Mouse (Mus musculus) embryonic fibroblast, embryonic 13.5 days (primary cell): ENCODE measurements around the gene Vash2. TPM values are rescaled to one million over a fixed set of nuclear protein-coding genes. Genes with fewer than 3 reads are reported as not detected.

Experiments used
- H3K27ac ChIP-seq: 2 replicates; pipeline ENCODE4 v1.5.1; 2012; ENCODE audit warnings: low read length, control low read depth, inconsistent platforms; ENCODE audit not compliant: insufficient read depth
- H3K4me1 ChIP-seq: 2 replicates; pipeline ENCODE4 v1.6.1; 2011; ENCODE audit warnings: low read length; ENCODE audit not compliant: control insufficient read depth, insufficient read depth
- H3K4me3 ChIP-seq: 2 replicates; pipeline ENCODE4 v1.5.1; 2011; ENCODE audit warnings: mild to moderate bottlenecking, control low read depth, low read length; ENCODE audit not compliant: insufficient read depth
- CTCF ChIP-seq: IDR thresholded peaks from 2 replicates; pipeline ENCODE4 v1.5.1; 2011; ENCODE audit warnings: mild to moderate bottlenecking, control low read depth, low read length, moderate library complexity, borderline replicate concordance; ENCODE audit not compliant: insufficient read depth
- POLR2A ChIP-seq: IDR thresholded peaks from 2 replicates; pipeline ENCODE4 v1.6.1; 2011; ENCODE audit warnings: low read depth, mild to moderate bottlenecking, control low read depth, low read length, moderate library complexity
- polyA plus RNA-seq: library from polyadenylated mRNA; stranded (reverse); fragments of >200 nt; gene quantifications from 2 replicates; pipeline ENCODE4 v1.2.4, GENCODE M21; 2011; ENCODE audit warnings: low read depth; ENCODE audit not compliant: missing spikeins, insufficient read length

Gene Vash2
- polyA plus RNA-seq, 1 experiment = 18.1 TPM

DNA sequence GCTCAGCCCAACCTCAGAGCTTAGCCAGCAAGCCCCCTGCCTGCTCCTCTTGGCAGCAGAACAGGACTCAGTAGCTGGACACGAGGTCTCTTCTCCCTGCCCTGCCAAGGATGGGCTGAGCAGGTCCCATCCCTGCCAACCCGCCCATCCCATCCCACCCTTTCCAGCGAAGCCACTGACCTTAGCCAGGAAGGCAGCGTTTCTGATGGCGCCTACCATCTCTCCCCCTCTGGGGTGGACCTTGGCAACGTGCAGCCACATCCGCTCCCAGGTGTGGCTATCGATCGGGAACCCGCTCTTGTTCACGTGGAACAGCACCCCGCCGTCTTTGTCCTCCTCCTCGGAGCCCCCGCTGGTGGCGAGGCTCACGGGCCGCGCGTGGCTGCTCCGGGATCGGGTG lies 1.1 kb downstream of the Vash2 start:
- H3K4me1 ChIP-seq = peaks cover 7% of the 10 kb centered on the region
- no peak overlapping the region for H3K27ac ChIP-seq
- TF ChIP-seq CTCF (no peak), POLR2A (no peak)
- H3K4me3 ChIP-seq = peak overlapping the region; percentile 59

DNA sequence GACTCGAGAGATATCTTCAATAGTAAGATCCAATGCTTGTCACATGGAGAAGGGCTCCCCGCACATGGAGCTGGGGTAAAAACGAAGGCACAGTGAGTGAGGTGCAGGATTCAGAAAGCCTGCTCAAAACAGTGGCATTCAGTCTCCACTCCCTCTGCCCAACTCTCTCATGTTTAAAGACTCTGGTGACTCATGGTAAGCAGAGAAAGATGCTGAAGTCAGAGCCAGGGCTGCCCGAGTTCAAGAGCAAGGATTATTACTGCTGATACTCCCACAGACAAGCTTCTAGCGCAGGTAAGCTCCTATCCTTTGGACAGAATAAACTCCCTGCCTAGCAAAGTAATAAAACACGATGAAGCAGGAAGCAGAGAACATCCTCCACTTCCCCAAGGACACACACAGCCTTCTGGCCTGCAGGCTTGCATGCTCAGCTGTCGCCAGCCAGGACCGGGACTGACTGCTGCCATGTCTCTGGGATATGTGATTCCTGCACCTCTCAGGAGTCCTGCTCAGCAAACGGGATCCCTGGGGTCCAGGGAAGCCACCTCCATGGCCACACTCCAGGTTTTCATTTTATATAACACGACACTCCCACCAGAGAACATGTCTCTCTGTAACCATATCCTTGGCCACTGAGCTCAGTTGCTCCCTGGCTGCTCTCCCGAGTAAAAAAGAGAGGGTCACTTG lies 2.1 kb downstream of the Vash2 start:
- no peak for TF ChIP-seq POLR2A
- no peak for TF ChIP-seq CTCF
- Histone ChIP-seq H3K4me3 (peak overlapping the region; percentile 8), H3K27ac (no peak overlapping the region), H3K4me1 (peaks cover 7% of the 10 kb centered on the region)

DNA sequence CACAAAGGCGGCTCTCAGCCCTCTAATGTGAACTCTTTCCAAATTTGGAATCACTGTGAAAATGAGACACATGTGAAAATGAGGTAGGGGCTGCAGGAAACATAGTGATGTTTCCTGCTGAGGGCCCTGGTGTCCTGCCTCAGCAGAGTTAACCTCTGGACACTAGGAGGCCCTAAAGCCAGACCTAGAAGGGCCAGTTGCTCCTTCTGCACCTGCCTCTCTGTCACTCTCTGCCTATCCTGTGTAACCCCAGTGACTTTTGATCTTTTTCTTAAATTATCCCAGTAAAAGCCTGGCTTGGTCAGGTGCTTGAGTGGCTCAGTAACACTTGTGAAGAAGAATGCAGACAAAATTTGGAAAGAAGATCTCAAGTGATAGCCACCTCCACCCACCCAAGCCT lies 4.3 kb downstream of the Vash2 start:
- Histone ChIP-seq H3K4me1 (peaks cover 7% of the 10 kb centered on the region), H3K4me3 (no peak overlapping the region), H3K27ac (no peak overlapping the region)
- TF ChIP-seq CTCF (no peak), POLR2A (no peak)

DNA sequence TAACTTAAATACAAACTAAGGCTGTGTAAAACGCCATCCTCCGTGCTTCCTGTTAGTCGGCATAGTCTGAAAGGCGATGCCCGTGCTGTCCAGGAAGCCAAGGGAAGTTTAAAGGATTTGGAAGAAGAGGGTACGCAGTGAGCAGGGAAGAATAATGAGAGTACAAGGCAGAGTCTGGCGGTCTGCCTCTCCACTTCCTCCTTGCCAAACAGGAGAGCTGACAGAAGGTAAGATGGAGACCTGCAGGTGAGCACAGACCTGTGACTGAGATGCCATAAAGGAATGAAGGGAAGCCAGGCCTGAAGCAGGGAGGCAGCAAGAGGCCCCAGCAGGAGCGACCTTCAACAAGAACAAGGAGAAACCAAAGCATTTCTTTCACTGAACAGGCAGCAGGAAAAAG lies 4.9 kb downstream of the Vash2 start:
- TF ChIP-seq CTCF = no peak
- no peak for TF ChIP-seq POLR2A
- H3K4me1 ChIP-seq = peaks cover 7% of the 10 kb centered on the region
- no peak overlapping the region for H3K27ac ChIP-seq
- no peak overlapping the region for H3K4me3 ChIP-seq

DNA sequence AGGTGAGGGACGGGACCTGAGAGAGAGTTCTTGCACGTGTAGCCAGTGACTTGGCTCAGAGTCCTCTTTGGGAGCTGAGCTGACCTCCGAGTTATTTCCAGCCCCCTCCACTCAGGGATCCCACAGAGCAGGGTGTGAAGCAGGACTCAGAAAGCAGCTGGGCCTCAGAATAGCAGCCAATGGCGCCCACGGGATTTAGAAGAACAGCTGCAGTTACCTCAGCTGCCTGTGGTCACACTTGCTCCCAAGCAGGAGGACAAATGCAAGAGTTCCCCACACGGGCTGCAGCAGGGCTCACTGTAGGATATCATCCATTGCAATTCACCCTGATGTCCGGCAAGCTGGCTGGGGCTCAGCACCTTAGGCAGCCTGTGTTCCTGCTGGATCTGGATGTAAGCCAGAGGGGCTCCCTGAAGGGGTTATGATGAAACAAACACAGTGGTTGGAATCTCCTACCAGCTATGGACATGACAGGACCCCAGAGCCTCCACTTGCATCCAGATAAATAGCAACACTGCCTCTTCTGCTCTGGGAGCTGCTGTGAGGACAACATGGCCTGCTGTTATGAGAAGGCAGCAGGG lies 6.4 kb downstream of the Vash2 start:
- H3K4me3 ChIP-seq = no peak overlapping the region
- H3K4me1 ChIP-seq = peaks cover 7% of the 10 kb centered on the region
- H3K27ac ChIP-seq = no peak overlapping the region
- TF ChIP-seq CTCF = no peak

DNA sequence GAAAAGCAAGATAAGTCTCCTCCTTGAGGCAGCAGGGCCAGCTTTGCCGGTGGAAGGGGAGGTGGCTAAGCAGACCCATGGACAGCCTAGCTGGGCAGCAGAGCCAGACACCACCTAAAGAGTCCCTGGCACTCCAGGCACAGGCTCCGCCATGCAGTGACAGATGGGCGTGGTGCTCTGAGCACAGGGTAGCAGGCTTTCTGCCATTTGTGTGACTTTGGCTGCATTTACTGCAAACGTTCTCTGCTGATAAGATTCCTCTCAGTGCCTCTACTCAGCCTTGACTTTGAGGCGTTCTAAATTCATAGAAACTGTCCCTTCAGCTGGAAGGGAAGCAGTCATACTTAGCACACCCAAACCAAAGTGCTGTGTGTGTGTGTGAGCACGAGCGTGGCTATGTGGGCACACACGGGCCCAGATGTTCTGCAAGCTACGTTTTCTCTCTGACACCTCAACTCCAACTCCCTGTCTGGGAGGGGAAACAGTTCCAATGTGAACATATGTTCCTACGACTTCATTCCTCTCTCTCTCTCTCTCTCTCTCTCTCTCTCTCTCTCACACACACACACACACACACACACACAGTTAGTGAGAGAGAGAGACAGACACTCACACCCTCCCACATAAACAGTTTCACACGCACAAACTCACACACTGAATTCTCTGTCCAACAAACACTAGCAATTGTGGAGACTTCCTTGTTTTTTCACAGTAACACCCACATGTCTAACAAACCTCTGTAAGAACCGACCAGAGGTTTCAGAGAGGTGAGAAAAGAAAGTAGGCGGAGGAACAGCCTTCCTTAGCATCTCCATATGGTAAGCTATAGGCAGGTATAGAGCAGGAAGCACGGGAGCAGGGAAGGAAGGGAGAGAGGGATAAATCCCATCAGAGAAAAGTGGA lies 7.1 kb downstream of the Vash2 start:
- Histone ChIP-seq H3K4me1 (peaks cover 2% of the 10 kb centered on the region), H3K27ac (no peak overlapping the region), H3K4me3 (no peak overlapping the region)
- TF ChIP-seq CTCF (no peak), POLR2A (no peak)

DNA sequence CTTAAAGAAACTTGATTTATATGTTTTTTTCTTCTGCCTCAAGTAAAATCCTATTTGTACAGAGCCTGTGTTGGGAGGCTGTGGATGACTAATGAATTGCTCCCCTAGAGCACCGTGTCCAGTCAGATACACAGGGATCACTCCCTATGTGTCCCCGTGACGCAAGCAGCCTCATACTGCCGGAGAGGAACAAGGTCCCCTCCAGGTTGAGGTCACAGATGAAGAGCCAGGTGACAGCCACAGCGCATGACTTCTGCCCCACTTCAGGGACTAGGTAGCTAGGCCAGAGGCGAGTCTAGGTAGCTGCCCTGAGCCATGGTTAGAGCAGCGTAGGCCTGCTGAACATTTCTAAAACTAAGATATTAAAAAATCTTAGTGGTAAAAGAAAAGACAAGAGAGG lies 11.1 kb downstream of the Vash2 start:
- H3K4me1 ChIP-seq = no peaks in the 10 kb centered on the region
- no peak for TF ChIP-seq CTCF
- no peak for TF ChIP-seq POLR2A
- H3K27ac ChIP-seq = no peak overlapping the region
- H3K4me3 ChIP-seq = no peak overlapping the region

DNA sequence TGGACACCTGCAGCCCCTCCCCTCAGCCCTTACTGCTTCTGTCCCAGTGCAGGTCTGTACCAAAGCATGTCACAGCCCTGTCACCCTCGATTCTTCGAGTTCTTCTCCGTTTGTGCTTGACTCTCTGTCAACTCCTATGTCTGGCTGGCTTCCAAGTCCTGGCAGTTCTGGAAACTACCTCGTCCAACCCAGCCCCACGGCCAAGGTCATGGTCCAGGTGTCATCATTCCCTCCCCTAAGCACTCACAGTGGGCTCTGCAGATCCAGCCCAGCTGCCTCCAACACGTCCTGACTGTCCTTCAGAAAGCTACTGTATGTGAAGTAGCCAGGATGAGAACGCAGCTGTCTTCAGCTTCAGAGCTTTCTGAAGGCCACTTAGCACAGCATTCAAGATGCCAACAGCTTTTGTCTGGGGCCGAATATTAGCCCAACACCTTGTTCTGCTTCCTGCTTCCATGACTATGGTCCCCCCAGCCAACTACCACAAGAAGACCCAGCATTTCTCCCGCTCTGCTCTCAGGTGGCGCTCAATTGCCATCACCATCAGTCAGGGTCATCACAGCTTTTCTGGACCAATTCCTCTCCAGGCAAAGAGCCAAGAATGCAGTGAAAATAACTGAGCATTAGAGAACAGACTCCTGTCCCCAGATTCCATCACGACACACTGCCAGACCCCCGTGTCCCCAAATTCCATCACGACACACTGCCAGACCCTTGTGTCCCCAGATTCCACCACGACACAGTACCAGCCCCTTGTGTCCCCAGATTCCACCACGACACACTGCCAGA lies 13.9 kb downstream of the Vash2 start:
- H3K27ac ChIP-seq = no peak overlapping the region
- no peak overlapping the region for H3K4me3 ChIP-seq
- TF ChIP-seq POLR2A (no peak), CTCF (no peak)
- H3K4me1 ChIP-seq = no peaks in the 10 kb centered on the region

DNA sequence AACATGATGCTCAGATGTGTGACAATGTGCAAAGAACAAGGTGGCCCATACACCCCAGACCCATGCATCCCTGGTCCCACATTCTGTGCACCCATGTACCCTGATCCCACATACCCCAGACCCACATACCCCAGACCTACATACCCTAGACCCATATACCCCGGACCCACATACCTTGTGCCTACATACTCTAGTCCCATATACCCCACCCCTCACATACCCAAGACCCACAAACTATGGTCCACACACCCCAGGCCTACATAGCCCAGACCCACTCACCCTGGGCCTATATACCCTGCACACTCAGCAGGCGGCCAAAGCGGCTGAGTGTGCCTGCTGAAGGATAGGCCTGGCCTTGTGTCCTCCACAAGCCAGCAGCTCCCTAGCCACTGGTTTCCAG lies 16.3 kb downstream of the Vash2 start:
- no peaks in the 10 kb centered on the region for H3K4me1 ChIP-seq
- TF ChIP-seq CTCF (no peak), POLR2A (no peak)

GRCm38 (mm10) chr1:190958821-190959220 lies 20.3 kb downstream of the Vash2 start:
- H3K4me3 ChIP-seq = no peak overlapping the region
- no peak overlapping the region for H3K27ac ChIP-seq
- TF ChIP-seq CTCF = no peak
- TF ChIP-seq POLR2A = no peak
- H3K4me1 ChIP-seq = no peaks in the 10 kb centered on the region

More for the DNA sequence above, 16.3 kb downstream of the Vash2 start:
- Histone ChIP-seq H3K4me3 (no peak overlapping the region), H3K27ac (no peak overlapping the region)
